Mouse (Mus musculus) right cerebral cortex, postnatal 36 days (tissue): Measurements from ENCODE around the gene Sbf2.
A peak's percentile ranks its signal among the peaks of the same experiment; 100 is the strongest.
"Not testable (repeated sequence)": the region's sequence is repeated elsewhere in the genome, so short reads cannot be mapped to it uniquely, and the experiment has no call there.

Experiments
- DNase-seq, 2 experiments: peaks; one replicate each; pipeline ENCODE4 v3.0.0; 2022; ENCODE audit warnings: low spot score in 2 of 2, mixed read lengths in 1 of 2

Gene Sbf2

GRCm38 (mm10) chr7:110565815-110566549, 48.7 kb downstream of the Sbf2 start:
- DNase-seq = no peak

GRCm38 (mm10) chr7:110561647-110562046, 53.1 kb downstream of the Sbf2 start:
- no peak for DNase-seq

GRCm38 (mm10) chr7:110557001-110557400, 57.7 kb downstream of the Sbf2 start:
- no peak for DNase-seq

- no peak for DNase-seq
Observed at GRCm38 (mm10) chr7:110556221-110556620, 58.5 kb downstream of the Sbf2 start.

GRCm38 (mm10) chr7:110555260-110555659, 59.5 kb downstream of the Sbf2 start:
- DNase-seq = peak in 1 of 2 experiments; percentile 14

- no peak for DNase-seq
Observed at GRCm38 (mm10) chr7:110548268-110548667, 66.5 kb downstream of the Sbf2 start.

GRCm38 (mm10) chr7:110543341-110543740, 71.4 kb downstream of the Sbf2 start:
- DNase-seq = no peak

- no peak for DNase-seq
Observed at GRCm38 (mm10) chr7:110539266-110539665, 75.5 kb downstream of the Sbf2 start.

GRCm38 (mm10) chr7:110530295-110530694, 84.4 kb downstream of the Sbf2 start:
- not testable (repeated sequence) for DNase-seq

GRCm38 (mm10) chr7:110525090-110525775, 89.5 kb downstream of the Sbf2 start:
- no peak for DNase-seq

GRCm38 (mm10) chr7:110516241-110517220, 98.2 kb downstream of the Sbf2 start:
- no peak for DNase-seq

GRCm38 (mm10) chr7:110514131-110514530, 100.6 kb downstream of the Sbf2 start:
- DNase-seq = no peak

GRCm38 (mm10) chr7:110498653-110499052, 116.1 kb downstream of the Sbf2 start:
- DNase-seq = no peak

- no peak for DNase-seq
Observed at GRCm38 (mm10) chr7:110491038-110491437, 123.7 kb downstream of the Sbf2 start.

- peak in 1 of 2 experiments; percentile 12 for DNase-seq
Observed at GRCm38 (mm10) chr7:110485051-110485450, 129.7 kb downstream of the Sbf2 start.

GRCm38 (mm10) chr7:110470987-110471386, 143.7 kb downstream of the Sbf2 start:
- DNase-seq = no peak

- no peak for DNase-seq
Observed at GRCm38 (mm10) chr7:110463471-110463870, 151.3 kb downstream of the Sbf2 start.

GRCm38 (mm10) chr7:110432301-110432700, 182.4 kb downstream of the Sbf2 start:
- peak; percentile 34 to 41 for DNase-seq

GRCm38 (mm10) chr7:110416318-110416717, 198.4 kb downstream of the Sbf2 start:
- DNase-seq = no peak

GRCm38 (mm10) chr7:110414276-110414675, 200.4 kb downstream of the Sbf2 start:
- DNase-seq = no peak

- no peak for DNase-seq
Observed at GRCm38 (mm10) chr7:110402092-110402491, 212.6 kb downstream of the Sbf2 start.

- no peak for DNase-seq
Observed at GRCm38 (mm10) chr7:110392576-110392975, 222.1 kb downstream of the Sbf2 start.
